Mouse (Mus musculus) effector memory CD4-positive, alpha-beta T cell, adult 7 months (primary cell): ENCODE measurements around the gene Smox. TPM values are rescaled to one million over a fixed set of nuclear protein-coding genes. Genes with fewer than 3 reads are reported as not detected.

Experiments used
- polyA plus RNA-seq: library from polyadenylated mRNA; unstranded; fragments of 100-300 nt; shearing (Covaris generic); gene quantifications from one replicate; pipeline ENCODE4 v1.2.1, GENCODE M21; 2017

The Smox gene
- polyA plus RNA-seq = 160 TPM

GRCm38 (mm10) chr2:131491196-131491595 is at the start of gene Smox:
TSS of gene Smox (plus strand) at chr2:131491496.

GRCm38 (mm10) chr2:131561891-131562585 is 70.7 kb downstream of the Smox start, which contains the start of gene Adra1d:
TSS of gene Adra1d (minus strand) at chr2:131562283.

Other genes starting within 250 kb of the Smox start
- 104 TPM for gene Pank2, start 229.0 kb upstream of the Smox start, polyA plus RNA-seq
- gene Rnf24, start 138.6 kb upstream of the Smox start, polyA plus RNA-seq = 3.9 TPM
- gene Adra1d, start 70.8 kb downstream of the Smox start, polyA plus RNA-seq = not detected